Mouse (Mus musculus) stomach, postnatal 0 days (tissue): ENCODE results near the gene Ssna1.

Experiments used
- CTCF ChIP-seq: IDR thresholded peaks from 2 replicates; pipeline ENCODE4 v1.5.1; 2016; ENCODE audit warnings: antibody characterized with exemption, low read depth, mild to moderate bottlenecking, moderate library complexity
- EP300 ChIP-seq: optimal IDR thresholded peaks from 2 replicates; pipeline ENCODE3; 2016; ENCODE audit warnings: antibody characterized with exemption

GRCm38 (mm10) chr2:25303452-25303851 lies 31.2 kb upstream of the Ssna1 start:
- no peak for TF ChIP-seq CTCF
- no peak for TF ChIP-seq EP300
